Mouse (Mus musculus) adrenal gland, postnatal 36 days (tissue): ENCODE data around the gene Apom. TPM values are rescaled to one million over a fixed set of nuclear protein-coding genes. Genes with fewer than 3 reads are reported as not detected.
"Not testable (repeated sequence)": the region's sequence is repeated elsewhere in the genome, so short reads cannot be mapped to it uniquely, and the experiment has no call there.

Source experiments
- DNase-seq, 2 experiments: peaks; one replicate each; pipeline ENCODE4 v3.0.0; 2021; ENCODE audit warnings: mixed read lengths in 1 of 2
- total RNA-seq, 2 experiments: library from RNA; stranded (reverse); gene quantifications; 2 replicates each; pipeline ENCODE4 v1.2.3; 2021

The Apom gene
- total RNA-seq, 2 experiments from 2014 or later, result not detected

DNA sequence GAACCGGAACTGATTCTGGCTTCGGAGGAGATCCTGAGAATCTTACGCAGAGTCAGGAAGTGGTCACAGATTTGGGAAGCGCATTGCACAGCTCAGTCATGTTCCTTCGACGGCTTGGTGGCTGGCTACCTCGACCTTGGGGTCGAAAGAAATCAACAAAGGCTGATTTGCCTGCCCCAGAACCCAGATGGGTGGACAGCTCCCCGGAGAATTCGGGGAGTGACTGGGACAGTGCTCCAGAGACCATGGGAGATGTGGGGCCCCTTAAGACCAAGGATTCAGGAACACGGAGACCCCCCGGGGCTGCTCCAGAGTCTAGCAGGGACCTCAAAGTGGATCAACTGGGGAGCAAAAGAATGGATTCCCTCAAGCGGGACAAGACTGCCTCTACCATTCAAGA, 4.8 kb downstream of the Apom start:
- no peak for DNase-seq

DNA sequence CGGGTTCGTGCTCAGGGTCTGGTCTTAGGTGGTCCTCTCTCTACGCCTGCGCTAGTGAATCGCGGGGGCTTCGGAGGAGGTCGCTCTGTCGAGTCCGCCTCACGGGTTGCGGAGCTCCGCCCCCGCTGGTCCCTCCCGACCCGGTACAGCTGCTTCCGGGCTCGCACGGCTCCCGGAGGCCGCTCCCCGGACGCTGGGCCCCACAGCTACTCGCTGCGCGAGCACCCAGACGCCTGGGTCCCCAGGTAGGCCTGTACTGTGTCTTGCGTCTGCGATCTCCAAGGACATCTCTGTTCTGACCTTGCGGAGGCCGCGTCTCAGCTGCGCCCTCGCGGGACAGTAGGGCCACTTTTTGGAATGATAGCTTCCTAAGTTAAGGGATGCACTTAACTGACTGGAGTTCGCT, 5.6 kb downstream of the Apom start, which contains the start of gene D17H6S53E:
D17H6S53E (plus strand) TSS at position 168 of the 406 bp plus-strand sequence.
- peak; percentile 83 to 91 for DNase-seq

DNA sequence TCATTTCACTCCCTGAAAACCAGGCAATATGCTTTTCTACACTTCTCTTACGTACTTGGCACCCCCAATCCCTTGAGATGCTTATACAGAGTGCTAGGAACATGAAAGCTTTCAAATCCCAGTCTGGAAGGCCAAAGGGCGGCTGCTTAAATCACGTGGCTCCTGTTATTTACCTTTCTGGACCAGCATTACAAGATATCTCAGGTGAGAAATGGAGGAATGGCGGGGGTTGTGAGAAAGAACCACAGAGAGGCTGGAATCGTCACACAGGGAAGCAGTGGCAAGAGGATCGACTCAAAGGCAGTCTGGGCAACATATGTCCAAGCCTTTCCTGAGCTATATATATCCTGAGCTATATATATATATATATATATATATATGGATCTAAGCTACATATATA, 6.3 kb downstream of the Apom start:
- no peak for DNase-seq

DNA sequence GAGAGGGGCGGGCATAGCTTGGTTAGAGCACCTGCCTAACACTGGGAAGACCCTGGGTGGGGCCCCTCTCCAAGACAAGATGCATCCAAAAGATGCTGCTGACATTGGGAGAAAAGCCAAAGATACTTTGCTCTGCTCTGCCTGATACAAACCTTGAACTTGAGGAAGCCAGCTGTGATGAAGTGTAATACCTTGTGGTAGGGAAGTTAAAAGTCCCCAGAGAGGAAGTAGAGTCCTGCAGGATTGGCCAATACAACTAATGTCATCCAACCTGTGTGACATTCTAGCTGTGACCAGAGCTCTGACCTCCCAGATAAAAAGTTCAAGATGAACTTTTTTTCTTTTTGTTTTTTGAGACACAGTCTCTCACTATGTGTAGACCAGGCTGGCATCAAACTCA, 6.8 kb downstream of the Apom start:
- no peak for DNase-seq

DNA sequence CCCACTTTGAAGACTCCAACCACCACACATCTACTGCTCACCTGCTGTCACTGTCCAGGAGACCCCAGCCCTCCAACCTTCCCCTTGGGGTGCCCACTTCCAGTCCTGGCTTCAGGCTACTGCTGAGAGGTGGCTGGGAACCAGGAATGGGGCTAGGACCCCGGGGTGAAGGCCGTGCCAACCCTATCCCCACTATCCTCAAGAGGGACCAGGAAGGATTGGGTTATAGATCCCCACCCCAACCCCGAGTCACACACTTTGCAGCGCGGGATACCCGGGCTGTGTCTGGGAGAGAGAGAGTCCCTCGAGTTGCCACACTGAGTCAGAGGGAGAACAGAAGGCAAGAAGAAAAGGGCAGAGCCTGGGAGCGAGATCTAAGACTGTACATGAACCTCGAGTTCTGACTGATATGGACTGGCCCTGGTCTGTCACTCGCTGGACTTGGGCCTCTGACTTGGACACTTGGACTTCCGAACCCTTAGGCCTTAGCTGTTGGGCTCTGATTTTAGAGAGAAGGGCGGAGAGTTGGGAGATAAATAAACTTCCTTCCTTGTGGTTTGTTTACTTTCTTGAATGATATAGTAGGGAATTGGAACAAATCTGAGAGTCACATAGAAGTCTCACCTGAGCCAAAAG, 7.5 kb downstream of the Apom start:
- not testable (repeated sequence) for DNase-seq

DNA sequence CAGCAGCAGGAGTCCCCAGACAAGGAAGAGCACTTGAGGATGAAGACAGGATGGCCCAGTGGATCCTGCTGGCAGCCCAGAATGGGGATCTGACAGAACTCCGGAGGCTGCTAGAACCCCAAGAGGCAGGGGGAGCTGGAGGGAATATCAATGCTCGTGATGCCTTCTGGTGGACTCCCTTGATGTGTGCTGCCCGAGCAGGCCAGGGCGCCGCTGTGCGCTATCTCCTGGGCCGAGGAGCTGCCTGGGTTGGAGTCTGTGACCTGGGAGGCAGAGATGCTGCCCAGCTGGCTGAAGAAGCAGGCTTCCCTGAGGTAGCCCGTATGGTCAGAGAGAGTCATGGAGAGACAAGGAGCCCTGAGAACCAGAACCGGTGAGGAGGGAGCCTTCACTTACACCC, 8.6 kb downstream of the Apom start:
- not testable (repeated sequence) for DNase-seq

DNA sequence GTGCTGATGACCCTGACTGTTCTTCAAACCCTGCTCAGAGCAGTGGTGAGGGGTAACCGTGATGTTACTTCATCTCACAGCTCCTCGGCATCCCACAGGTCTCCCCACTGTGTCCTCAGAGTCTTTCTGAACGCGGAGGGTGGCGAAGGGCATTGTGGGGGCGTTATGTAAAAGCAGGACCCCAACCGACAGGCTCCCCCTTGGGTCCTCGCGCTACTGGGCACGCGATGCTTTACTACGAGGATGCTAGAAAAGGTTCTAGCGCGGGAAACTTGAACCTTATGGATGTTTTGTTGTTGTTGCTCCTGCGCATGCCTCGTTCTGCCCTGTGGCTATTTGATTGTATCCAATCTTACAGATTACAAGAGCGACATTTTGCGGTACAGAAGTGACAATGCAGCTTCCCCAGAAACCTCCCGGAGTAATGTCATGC, 10.0 kb downstream of the Apom start, which contains the start of gene Csnk2b:
Csnk2b (minus strand) TSS at position 183 of the 433 bp plus-strand sequence.
- peak; percentile 55 to 71 for DNase-seq

DNA sequence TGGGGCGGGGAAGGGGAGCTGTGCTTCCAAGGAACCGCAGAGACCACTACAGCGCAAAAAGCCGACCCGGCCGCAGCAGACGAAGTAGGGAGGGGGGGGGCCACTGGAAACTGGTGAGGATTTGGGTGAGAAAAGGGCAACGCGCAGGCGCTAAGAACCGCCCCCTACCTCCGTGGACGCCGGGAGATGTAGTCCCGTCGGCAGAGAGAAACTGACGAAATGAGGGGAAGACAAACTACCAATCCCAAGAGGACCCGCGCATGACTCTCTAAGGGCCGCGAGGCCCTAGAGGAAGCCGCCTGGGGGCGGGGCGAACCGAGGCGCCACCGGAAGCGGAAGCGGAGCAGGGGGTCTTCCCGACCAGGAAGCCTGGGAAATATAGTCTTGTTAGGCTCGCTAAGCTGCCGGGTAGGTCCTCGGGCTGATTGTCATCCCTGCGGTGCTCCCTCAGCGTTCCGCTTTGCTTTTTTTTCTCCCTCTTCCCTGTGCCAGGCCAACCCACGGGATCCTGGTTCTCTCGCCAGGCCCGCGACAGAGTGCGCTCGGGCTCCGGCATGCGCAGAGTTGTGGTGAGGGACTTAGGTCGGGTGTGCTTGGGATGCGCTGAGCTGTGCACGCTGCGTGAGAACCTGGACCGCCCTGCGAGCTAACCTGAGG, 10.6 kb downstream of the Apom start, which contains the start of gene Gpank1:
Gpank1 (plus strand) TSS at position 313 of the 657 bp plus-strand sequence.
- DNase-seq, result peak; percentile 99

DNA sequence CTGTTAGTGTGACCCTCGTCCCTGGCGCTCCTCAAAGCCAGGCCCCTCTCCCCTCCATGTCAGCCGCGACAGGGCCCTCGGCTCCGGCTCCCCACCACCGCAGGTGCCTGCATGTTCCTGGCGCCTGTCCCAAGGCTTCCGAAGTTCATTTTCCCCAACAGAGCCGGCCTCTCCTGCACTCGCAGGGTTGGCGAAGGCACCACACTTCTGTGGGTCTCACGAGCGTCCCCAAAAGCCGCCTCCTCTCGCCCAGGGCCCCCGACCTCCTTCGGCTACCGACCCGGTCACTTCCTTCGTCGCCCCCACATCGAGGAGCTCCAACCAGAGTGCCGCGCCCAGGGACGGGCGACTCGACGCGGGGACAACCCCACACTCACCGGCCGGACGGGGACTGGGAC, 11.1 kb downstream of the Apom start:
- DNase-seq, result peak; percentile 58 to 75

DNA sequence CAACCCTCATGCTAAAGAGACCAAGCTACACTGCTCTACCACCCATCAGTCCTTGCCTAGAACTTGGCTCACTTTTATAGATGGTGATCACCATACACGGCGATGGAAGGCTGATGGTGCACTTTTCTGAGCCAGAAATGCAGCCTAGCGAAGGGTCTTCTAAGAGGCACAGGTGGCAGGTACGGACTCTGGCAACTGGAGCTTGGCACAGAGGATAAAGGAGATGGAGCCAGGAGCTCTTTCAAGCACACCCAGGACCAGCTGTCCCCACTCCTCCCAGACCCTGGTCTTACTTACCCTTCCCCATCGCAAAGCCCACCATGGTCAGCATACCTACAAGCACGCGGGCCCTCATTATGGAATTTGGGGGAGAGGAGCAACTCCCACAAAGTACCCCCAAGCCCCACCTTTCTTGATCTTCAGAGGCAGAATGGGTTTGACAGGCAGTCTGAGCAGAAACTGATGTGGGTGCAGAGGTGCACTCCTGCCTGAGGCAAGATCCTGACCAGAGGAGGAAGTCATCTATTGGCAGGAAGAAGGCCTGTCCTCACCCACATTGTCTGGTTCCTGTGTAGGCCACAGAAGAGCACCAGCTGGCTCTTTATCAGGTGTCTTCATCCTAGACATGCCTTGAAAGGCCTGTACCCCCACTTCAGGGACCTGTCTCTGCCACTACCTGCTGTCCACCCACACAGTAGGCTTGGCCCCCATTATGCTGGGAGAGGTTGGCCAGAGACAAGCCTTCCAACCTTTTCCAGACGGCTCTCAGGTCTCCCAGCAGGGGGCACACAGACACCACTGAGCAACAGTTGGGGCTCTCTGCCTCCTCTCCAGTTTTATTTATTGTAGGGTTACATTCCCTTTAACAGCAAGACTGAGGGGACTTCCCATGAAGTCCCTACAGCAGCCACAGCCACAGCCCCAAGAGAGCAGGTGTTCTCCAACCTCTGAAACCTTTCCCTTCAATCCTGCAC, 16.5 kb downstream of the Apom start, which contains the start of gene Ly6g5b:
Ly6g5b (minus strand) TSS at position 383 of the 974 bp plus-strand sequence.
- DNase-seq, result peak; percentile 18 to 61

DNA sequence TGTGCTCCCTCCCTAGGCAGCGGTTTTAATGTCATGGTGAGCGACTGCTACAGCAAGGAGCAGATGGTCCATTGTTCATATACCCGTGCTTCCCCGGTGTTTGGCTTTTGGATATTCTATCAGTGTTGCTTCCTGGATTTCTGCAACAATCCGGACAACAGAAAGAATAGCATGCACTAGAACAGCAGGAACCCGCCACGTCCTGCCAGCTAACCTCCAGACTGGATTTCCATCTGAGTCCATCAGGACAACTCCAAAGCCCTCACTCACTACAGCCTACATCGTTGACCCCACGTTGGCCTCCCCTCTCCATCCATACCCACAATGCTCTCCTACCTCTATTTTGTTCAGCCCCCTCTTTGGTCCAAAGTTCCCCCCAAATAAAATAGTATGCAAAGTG, 20.1 kb downstream of the Apom start:
- DNase-seq, result no peak

DNA sequence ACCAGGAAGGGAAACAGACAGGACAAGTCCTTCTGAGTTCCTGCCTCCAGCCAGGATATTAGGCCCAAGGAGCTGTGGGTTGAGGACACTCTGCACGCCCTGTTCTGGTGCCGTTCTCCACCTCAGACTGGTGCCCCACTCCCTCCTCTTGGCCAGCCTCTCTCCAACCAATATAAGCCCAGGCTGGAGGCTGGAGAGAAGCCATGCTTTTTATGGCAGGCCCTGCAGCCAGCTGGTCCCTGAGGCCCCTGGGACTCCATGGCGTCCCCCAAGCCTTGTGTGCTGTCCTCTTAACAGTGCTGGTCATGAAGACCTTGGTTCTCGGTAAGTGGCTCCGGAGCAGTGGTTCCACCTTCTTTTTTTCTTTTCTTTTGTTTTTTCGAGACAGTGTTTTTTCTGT, 23.8 kb downstream of the Apom start, which contains the start of gene Ly6g5c:
Ly6g5c (plus strand) TSS at position 183 of the 400 bp plus-strand sequence.
- no peak for DNase-seq

DNA sequence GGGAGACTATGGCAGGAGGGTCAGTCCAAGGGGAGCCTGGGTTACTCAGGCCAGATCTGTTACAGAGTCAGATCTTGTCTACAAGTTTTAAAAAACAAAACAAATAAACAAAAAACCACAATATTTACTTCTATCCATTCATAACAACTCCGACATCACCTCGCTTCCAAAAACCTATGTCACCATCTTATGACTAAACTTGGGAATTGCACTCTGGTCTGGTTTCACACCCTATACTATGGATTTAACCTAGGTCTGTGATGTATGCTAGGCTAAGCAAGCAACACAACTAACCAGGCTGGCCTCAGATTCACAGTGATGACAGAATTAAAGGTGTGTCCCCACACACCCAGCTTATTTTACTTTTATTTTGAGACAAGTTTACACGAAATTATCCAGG, 25.3 kb downstream of the Apom start:
- DNase-seq, result no peak

DNA sequence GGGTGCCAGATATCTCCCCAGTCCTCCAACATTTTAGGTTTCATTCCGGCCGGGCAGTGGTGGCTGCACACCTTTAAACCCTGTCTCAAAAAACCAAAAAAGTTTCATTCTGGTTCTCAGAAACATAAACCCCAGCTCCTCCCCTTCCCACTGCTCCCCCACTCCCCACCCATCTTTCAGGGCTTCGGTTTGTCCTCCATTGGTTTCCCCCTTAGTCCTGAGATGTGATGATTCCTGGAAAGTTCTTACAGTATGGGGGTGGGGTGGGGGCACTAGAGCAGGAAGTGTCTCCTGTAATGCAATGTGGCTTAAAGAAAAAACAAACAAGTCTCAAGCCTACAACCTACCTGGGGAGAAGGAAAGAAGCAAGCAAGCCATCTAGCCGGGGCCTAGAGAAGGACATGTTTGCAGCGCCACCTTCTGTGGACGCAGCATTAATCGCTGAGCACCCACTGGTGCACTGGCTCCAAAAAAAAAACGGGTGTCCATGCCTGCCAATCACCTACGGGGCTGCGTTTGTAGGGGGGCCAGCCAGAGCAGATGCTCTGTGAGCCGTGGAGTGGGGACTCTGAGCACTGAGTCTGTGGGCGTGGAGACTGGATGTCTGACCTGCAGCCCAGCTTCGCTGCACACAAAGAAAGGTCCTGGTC, 26.0 kb downstream of the Apom start:
- peak; percentile 27 to 48 for DNase-seq

DNA sequence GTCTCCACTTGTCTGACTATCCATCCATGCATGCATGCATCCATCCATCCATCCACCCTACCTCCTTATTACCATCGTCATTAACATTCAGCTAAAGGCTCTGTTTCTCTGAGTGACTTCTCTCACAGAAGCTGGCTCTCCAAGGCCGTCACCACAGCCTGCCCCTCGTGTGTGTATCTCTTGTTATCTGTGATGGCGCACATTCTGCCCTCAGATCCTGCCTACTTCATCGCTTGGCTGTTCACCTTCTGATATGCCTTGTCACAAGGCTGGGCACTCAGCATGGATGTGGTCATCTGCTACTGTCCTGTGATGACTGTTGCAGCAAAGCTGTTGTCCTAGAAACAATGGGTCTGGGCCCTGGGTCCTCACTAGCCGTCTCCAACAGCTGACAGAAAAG, 27.1 kb downstream of the Apom start:
- DNase-seq, result no peak

DNA sequence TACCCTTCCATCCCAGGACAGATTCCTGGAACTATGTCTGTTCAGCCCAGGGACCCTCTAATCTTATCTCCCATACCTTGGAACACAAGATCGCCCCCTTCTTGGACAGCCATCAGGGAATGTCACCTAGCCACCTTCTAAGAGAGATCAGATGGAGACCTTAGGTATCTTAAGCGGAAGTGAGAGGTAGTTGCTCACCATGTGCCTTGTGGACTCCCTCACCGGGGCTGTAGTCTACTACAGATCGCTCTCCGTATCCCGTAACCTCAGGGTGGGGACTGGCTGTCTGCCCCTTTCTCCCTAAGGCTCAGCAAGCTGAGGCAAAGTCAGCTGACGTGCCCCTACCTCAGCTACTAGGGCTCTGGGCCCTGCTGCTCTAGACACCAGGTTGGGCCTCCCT, 27.8 kb downstream of the Apom start:
- no peak for DNase-seq

DNA sequence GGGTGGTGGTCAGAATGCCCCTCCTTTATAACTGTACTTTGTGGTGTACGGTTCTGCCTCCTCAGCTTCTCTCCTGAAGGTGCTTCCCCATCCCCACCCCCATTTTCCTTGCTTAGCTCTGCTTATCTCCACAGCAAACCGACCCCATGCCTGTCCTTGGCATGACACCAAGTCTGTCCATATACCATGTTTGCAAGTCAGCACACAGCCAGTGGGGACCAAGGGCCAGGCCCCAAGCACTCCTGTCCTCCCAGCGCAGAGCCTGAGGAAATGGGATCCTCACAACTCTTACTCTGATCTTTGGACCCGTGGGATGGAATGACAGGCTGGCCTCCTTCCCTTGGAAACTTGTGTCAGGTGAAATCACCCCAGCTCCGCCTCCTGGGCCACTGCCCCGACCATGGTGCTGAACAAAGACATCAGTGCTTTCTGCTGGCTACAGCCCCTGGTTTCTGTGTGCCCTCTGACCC, 28.6 kb downstream of the Apom start:
- DNase-seq, result no peak

DNA sequence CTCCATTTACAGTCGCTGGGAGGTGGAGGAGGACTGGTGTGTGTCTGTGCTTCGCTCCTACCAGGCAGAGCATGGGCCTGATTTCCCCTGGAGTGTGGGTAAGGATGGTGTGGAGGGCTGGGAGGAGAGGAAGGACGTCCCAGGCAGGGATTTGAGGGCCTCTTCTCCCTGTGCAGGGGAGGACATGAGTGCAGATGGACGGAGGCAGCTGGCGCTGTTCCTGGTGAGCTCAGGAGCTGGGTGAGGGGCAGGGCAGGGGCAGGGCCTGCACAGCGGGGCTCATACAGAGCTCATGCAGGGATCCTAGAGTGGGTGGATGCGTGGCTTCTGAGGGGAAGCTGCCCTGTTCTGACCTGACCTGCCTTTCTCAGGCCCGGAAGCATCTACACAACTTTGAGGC, 29.6 kb downstream of the Apom start:
- no peak for DNase-seq

DNA sequence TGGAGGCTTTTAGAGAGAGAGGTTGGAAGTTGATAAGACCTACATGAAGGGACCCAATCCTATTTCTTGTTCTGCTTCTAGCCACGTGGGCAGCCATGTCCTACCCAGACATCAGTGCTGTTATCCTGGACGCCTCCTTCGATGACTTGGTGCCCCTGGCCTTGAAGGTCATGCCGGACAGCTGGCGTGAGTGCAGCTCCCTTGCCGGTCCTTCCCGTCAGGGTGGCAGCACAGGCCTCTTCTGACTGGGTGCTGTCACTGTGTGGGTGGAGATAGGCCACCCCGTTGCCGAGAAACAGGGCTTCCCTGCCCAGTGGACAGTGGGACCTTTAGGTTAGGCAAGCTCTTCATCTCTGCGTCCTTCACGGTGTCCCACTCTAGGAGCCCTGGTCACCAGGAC, 30.7 kb downstream of the Apom start:
- DNase-seq, result peak; percentile 33 to 47

DNA sequence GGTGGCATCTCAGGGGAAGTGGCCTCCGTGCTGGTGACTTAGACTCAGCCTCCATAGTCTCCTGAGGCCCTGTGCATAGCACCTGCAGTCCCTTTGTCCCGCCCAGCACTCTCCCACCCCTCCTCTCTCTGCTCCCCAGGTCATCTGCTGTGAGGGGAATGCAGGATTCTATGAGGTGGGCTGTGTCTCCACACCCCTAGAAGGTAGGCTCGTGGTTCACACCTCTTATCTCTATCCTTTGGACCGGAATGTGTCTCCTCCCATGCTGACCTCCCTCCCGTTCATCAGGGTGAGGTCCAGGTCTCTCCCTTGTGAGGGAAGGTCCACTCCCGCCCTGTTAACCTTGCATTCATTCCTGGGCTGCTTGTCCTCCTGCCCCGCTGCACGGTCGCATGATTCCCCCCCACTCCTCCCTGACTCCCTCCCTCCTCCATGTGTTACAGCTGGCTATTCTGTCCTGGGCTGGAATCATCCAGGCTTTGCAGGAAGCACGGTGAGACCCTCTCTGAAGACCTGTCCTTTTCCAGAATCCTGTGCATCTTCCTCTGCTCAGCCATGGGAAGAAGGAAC, 31.6 kb downstream of the Apom start:
- DNase-seq, result no peak

DNA sequence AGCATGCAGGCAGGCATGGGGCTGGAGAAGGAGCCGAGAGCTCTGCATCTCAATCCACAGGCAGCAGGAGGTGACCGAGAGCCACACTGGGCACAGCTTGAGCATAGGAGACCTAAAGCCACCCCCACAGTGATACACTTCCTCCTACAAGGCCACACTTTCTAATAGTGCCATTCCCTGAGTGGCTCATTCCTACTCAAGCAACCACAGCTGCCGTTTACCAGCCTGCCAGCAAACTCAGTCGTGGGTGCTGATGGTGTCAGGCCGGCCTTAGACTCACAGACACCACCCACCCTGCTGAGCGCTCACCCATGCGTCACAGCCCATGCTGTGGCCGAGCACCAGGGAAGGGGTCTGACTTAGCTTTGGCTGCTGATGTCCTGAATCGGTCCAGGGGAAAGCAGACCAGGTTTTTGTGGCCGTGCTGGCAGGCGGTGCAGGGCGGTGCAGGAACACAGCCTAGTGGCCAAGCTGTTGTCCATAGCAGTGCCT, 34.6 kb downstream of the Apom start:
- DNase-seq, result peak in 1 of 2 experiments; percentile 31
